In genomic region chr8:117074350-117075182, GRCm38 (mm10) we compare ENCODE assay signal across 1 mouse cellular context.
TF ChIP-seq lines count a peak whose summit lies in the region.

No protein-coding gene starts in this region.

TF ChIP-seq in MEL, 35 proteins besides CTCF, POLR2A, EP300 and RAD21 (continued from another document):
- TF ChIP-seq USF2 (IDR thresholded peaks at IDR 0.05; ENCODE audit: borderline replicate concordance in 1 of 2, insufficient read depth in 1 of 2, low read depth in 1 of 2, low read length in 2 of 2) (no peak), RCOR1 (IDR thresholded peaks at IDR 0.05; ENCODE audit: low read depth, low read length) (peak; percentile 97), ELF1 (IDR thresholded peaks at IDR 0.05; ENCODE audit: low read depth, low read length) (no peak), KAT2A (conservative IDR thresholded peaks at IDR 0.05; ENCODE audit: low read depth, low read length) (no peak), ZC3H11A (IDR thresholded peaks at IDR 0.05; ENCODE audit: low read depth, low read length) (no peak), GABPA (IDR thresholded peaks at IDR 0.05; ENCODE audit: low read depth, low read length) (no peak), NRF1 (IDR thresholded peaks at IDR 0.05; ENCODE audit: insufficient read depth, low read depth, low read length, poor library complexity, severe bottlenecking) (no peak), POLR2AphosphoS5 (IDR thresholded peaks at IDR 0.05; ENCODE audit: borderline replicate concordance, low read depth, low read length) (no peak), MXI1 (IDR thresholded peaks at IDR 0.05; ENCODE audit: low read depth, low read length) (peak; percentile 85), MEF2A (IDR thresholded peaks at IDR 0.05; ENCODE audit: extremely low read depth, insufficient replicate concordance, low read depth, low read length, poor library complexity, severe bottlenecking) (no peak)
